Mouse (Mus musculus) testis, adult 2 months (tissue): ENCODE measurements at regions not wholly inside any gene's neighbourhood (a gene's known extent, or its start where the extent isn't known, plus 50 kb on each side); places are given as distances from the start of the nearest gene placed in this dataset.

ENCODE experiments used
- H3K27ac ChIP-seq: fragments of 200-500 bp; 2 replicates; pipeline ENCODE4 v1.5.1; 2012; ENCODE audit warnings: low read depth, low read length; ENCODE audit not compliant: control insufficient read depth, insufficient read depth
- H3K27me3 ChIP-seq: fragments of 200-500 bp; 2 replicates; pipeline ENCODE4 v1.6.1; 2012; ENCODE audit warnings: mild to moderate bottlenecking, low read length, moderate library complexity; ENCODE audit not compliant: control insufficient read depth, insufficient read depth
- H3K36me3 ChIP-seq: fragments of 200-500 bp; 2 replicates; pipeline ENCODE4 v1.6.1; 2012; ENCODE audit warnings: mild to moderate bottlenecking, low read length; ENCODE audit not compliant: control insufficient read depth, insufficient read depth
- H3K4me1 ChIP-seq: fragments of 200-500 bp; 2 replicates; pipeline ENCODE4 v1.6.1; 2012; ENCODE audit warnings: low read length; ENCODE audit not compliant: control insufficient read depth, insufficient read depth
- H3K4me3 ChIP-seq: fragments of 200-500 bp; 2 replicates; pipeline ENCODE4 v1.5.1; 2012; ENCODE audit warnings: low read depth, mild to moderate bottlenecking, low read length, moderate library complexity, mixed read lengths; ENCODE audit not compliant: control insufficient read depth
- CTCF ChIP-seq: fragments of 200-500 bp; IDR thresholded peaks from 2 replicates; pipeline ENCODE4 v1.5.1; 2012; ENCODE audit warnings: low read depth, mild to moderate bottlenecking, inconsistent platforms, low read length, moderate library complexity; ENCODE audit not compliant: control insufficient read depth, insufficient read depth, insufficient replicate concordance
- POLR2A ChIP-seq: fragments of 200-500 bp; IDR thresholded peaks from 2 replicates; pipeline ENCODE4 v1.6.1; 2012; ENCODE audit warnings: low read depth, mild to moderate bottlenecking, inconsistent platforms, low read length, moderate library complexity; ENCODE audit not compliant: control insufficient read depth

- H3K27me3 ChIP-seq = no peaks in the 10 kb centered on the region
- H3K36me3 ChIP-seq = no peaks in the 10 kb centered on the region
- H3K4me3 ChIP-seq = no peak overlapping the region
- TF ChIP-seq POLR2A = no peak
- no peak overlapping the region for H3K27ac ChIP-seq
- H3K4me1 ChIP-seq = no peaks in the 10 kb centered on the region
Measured at GRCm38 (mm10) chr2:17830216-17830615, 99.0 kb upstream of the Nebl start.

- no peak overlapping the region for H3K4me3 ChIP-seq
- H3K4me1 ChIP-seq = no peaks in the 10 kb centered on the region
- no peaks in the 10 kb centered on the region for H3K27me3 ChIP-seq
- H3K36me3 ChIP-seq = no peaks in the 10 kb centered on the region
- no peak for TF ChIP-seq CTCF
- TF ChIP-seq POLR2A = no peak
- no peak overlapping the region for H3K27ac ChIP-seq
Measured at GRCm38 (mm10) chr2:17825271-17825670, 94.0 kb upstream of the Nebl start.

- H3K27me3 ChIP-seq = no peaks in the 10 kb centered on the region
- H3K36me3 ChIP-seq = no peaks in the 10 kb centered on the region
- no peak overlapping the region for H3K27ac ChIP-seq
- TF ChIP-seq POLR2A = no peak
- no peak for TF ChIP-seq CTCF
- no peak overlapping the region for H3K4me3 ChIP-seq
- H3K4me1 ChIP-seq = no peaks in the 10 kb centered on the region
Measured at GRCm38 (mm10) chr2:17824176-17824575, 92.9 kb upstream of the Nebl start.

GRCm38 (mm10) chr2:17822621-17823006, 91.3 kb upstream of the Nebl start:
- no peaks in the 10 kb centered on the region for H3K4me1 ChIP-seq
- no peak for TF ChIP-seq POLR2A
- TF ChIP-seq CTCF = no peak
- H3K4me3 ChIP-seq = no peak overlapping the region
- no peaks in the 10 kb centered on the region for H3K27me3 ChIP-seq
- H3K36me3 ChIP-seq = no peaks in the 10 kb centered on the region
- no peak overlapping the region for H3K27ac ChIP-seq

GRCm38 (mm10) chr2:17821878-17822620, 90.8 kb upstream of the Nebl start:
- Histone ChIP-seq H3K4me1 (no peaks in the 10 kb centered on the region), H3K27me3 (no peaks in the 10 kb centered on the region), H3K36me3 (no peaks in the 10 kb centered on the region), H3K27ac (no peak overlapping the region), H3K4me3 (no peak overlapping the region)
- no peak for TF ChIP-seq POLR2A
- no peak for TF ChIP-seq CTCF

- Histone ChIP-seq H3K4me3 (no peak overlapping the region), H3K27ac (no peak overlapping the region), H3K27me3 (no peaks in the 10 kb centered on the region), H3K4me1 (no peaks in the 10 kb centered on the region), H3K36me3 (no peaks in the 10 kb centered on the region)
- TF ChIP-seq POLR2A = no peak
- no peak for TF ChIP-seq CTCF
Measured at GRCm38 (mm10) chr2:17811943-17812670, 80.8 kb upstream of the Nebl start.
